Mouse (Mus musculus): ENCODE data around the gene Map3k14. TPM values are rescaled to one million over a fixed set of nuclear protein-coding genes. Genes with fewer than 3 reads are reported as not detected.
"Not testable (repeated sequence)": the region's sequence is repeated elsewhere in the genome, so short reads cannot be mapped to it uniquely, and the experiment has no call there.

The Map3k14 gene
- polyA plus RNA-seq, 1 experiment from 2014 or later = 4.7 TPM

DNA sequence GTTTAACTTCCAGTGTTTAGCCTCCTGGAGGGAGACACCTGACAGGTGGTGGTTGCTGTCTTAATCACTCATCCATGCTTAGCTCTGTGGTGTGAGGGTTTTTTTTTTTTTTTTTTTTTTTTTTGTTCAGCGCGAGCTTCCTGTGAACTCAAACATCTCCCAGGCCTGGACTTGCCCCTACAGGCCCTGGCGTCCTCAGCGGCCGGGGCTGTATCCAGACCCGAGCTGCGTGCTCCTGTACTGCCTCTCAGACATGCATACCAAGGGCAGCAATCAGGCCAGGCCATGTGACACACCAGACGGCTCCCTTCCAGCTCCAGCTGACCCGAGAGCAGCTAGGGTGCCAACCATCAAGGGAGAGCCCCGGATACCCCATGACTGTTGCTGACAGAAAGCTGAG lies 30.4 kb downstream of the Map3k14 start:
- H3K27ac ChIP-seq = no peak overlapping the region
- peaks cover 36% of the 10 kb centered on the region for H3K36me3 ChIP-seq
- WGBS = 73% methylated on average over 10 of the region's 10 CpGs
- H3K9me3 ChIP-seq = no peaks in the 10 kb centered on the region
- no peak overlapping the region for H3K4me3 ChIP-seq
- H3K9ac ChIP-seq = no peak overlapping the region
- no peak for ATAC-seq (ENCODE audit: insufficient number of reproducible peaks, insufficient read depth, low FRiP score, low TSS enrichment)
- H3K4me1 ChIP-seq = peaks cover 8% of the 10 kb centered on the region; the same call in 1 of the 2 replicates
- H3K27me3 ChIP-seq = no peaks in the 10 kb centered on the region
- no peak overlapping the region for H3K4me2 ChIP-seq (replicated peaks)

DNA sequence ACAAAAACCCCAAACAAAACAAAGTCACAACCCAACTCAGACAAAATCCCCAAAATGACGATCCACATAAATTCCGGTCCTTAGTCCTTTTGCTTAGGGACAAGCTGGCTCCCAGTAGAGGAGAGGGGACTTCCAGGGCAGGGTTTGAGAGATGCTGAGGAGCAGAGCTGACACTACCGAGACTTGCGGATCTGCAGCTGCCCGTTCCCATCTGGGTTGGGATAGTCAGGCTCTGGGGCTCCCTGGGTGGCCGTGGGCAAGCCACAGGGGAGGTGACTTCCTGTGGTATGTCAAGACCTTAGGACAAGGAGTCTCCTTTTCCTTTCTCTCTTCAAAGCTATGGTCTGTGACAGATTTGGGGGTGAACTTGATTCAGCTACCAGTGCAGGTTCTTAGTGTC lies 30.8 kb downstream of the Map3k14 start:
- Histone ChIP-seq H3K36me3 (peaks cover 36% of the 10 kb centered on the region), H3K4me2 (replicated peaks) (no peak overlapping the region), H3K4me3 (no peak overlapping the region), H3K9me3 (no peaks in the 10 kb centered on the region), H3K4me1 (peaks cover 8% of the 10 kb centered on the region; the same call in 1 of the 2 replicates), H3K9ac (no peak overlapping the region), H3K27ac (no peak overlapping the region), H3K27me3 (no peaks in the 10 kb centered on the region)
- WGBS = 68% methylated on average over 6 of the region's 6 CpGs
- ATAC-seq (ENCODE audit: insufficient number of reproducible peaks, insufficient read depth, low FRiP score, low TSS enrichment) = no peak

DNA sequence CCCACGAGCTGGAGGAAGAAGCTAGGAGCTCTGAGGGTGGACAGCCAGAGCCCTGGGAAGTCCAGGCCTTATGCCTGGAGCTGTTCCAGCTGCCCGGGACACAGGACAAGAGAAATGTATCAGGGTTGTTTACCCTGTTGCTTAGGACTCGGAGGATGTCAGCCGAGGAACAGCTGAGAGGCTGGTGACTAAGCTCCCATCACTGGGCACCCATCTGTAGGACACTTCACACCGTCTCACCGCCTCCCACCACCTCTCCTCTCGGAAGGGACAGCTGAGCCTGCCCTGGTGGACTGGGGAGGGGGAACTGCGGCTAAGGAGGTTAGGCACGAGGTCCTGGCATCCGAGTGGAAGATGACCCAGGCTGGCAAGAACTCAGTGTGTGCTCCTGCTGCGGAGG lies 31.6 kb downstream of the Map3k14 start:
- 70% methylated on average over 11 of the region's 11 CpGs for WGBS
- no peak for ATAC-seq (ENCODE audit: insufficient number of reproducible peaks, insufficient read depth, low FRiP score, low TSS enrichment)
- H3K27ac ChIP-seq = no peak overlapping the region

DNA sequence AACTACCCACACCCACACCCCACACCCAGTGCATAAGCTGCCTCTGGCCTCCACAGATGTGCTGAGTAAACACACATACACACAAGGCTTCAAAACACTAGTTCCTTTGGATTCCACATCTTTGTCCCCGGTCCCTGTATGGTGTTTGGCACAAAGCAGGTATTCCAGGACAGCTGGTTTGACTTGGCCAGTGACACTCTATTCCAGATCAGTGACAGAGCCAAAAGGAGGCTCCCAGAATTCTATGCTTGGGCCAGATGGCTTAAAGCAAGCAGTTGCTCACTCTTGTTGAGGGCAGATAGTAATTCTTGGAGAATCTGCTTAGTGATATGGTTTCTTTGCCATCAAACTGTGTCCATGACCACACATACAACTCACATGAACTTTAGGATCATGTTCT lies 32.8 kb downstream of the Map3k14 start:
- Histone ChIP-seq H3K27me3 (no peaks in the 10 kb centered on the region), H3K36me3 (peaks cover 41% of the 10 kb centered on the region), H3K4me2 (replicated peaks) (no peak overlapping the region), H3K4me1 (peaks cover 8% of the 10 kb centered on the region; the same call in 1 of the 2 replicates), H3K27ac (no peak overlapping the region), H3K9me3 (no peaks in the 10 kb centered on the region), H3K9ac (0 out of 2 replicates have a peak overlapping the region, but pooled peaks have one; percentile 13), H3K4me3 (no peak overlapping the region)
- ATAC-seq (ENCODE audit: insufficient number of reproducible peaks, insufficient read depth, low FRiP score, low TSS enrichment) = no peak
- 74% methylated on average over 1 of the region's 1 CpGs for WGBS

More for the DNA sequence above, 31.6 kb downstream of the Map3k14 start:
- H3K4me1 ChIP-seq = peaks cover 8% of the 10 kb centered on the region; the same call in 1 of the 2 replicates
- no peak overlapping the region for H3K4me2 ChIP-seq (replicated peaks)
- no peaks in the 10 kb centered on the region for H3K27me3 ChIP-seq
- H3K36me3 ChIP-seq = peaks cover 36% of the 10 kb centered on the region
- no peak overlapping the region for H3K9ac ChIP-seq
- no peak overlapping the region for H3K4me3 ChIP-seq
- no peaks in the 10 kb centered on the region for H3K9me3 ChIP-seq

DNA sequence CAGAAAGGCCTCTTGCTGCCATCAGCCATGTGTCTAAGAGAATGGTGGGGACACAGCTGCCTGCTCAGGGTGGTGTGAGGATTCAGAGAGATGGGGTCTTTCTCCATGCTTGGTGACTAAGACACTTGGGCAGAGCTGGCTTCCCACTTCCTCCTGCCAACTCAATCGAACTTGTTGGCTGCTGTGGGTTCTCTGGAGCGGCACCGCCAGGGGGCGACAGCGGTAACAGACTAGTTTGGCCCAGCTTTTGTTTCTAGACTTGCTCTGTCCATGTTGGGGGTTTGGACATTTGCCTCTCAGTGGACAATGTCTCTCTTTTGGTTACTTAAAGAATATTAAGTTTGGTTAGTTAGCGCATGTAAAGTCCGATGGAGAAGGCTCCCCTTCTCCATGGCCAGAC lies 34.3 kb downstream of the Map3k14 start:
- no peak overlapping the region for H3K4me2 ChIP-seq (replicated peaks)
- H3K4me3 ChIP-seq = no peak overlapping the region
- H3K27ac ChIP-seq = no peak overlapping the region
- H3K27me3 ChIP-seq = no peaks in the 10 kb centered on the region
- no peak overlapping the region for H3K9ac ChIP-seq
- ATAC-seq (ENCODE audit: insufficient number of reproducible peaks, insufficient read depth, low FRiP score, low TSS enrichment) = no peak
- peaks cover 37% of the 10 kb centered on the region for H3K36me3 ChIP-seq
- 34% methylated on average over 7 of the region's 7 CpGs for WGBS
- no peaks in the 10 kb centered on the region for H3K9me3 ChIP-seq
- H3K4me1 ChIP-seq = peaks cover 8% of the 10 kb centered on the region; the same call in 1 of the 2 replicates

DNA sequence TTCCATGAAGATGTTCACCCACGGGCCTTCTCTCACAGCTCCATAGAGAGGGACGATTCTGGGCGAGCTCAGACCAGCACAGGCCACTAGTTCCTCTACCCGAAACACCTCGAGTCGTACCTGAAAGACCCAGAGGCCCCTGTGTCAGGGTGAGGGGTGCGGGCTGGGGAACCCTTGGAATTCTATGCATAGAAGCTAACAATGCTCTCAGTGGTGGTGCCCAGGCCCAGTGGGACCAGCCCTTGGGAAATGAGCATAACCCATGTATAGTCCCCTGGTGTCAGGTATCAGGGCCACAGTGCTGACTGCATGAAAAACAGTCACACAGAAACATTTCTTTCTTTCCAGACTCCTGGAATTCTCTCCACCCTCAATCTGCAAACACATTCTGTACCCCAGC lies 35.9 kb downstream of the Map3k14 start:
- no peak overlapping the region for H3K4me3 ChIP-seq

DNA sequence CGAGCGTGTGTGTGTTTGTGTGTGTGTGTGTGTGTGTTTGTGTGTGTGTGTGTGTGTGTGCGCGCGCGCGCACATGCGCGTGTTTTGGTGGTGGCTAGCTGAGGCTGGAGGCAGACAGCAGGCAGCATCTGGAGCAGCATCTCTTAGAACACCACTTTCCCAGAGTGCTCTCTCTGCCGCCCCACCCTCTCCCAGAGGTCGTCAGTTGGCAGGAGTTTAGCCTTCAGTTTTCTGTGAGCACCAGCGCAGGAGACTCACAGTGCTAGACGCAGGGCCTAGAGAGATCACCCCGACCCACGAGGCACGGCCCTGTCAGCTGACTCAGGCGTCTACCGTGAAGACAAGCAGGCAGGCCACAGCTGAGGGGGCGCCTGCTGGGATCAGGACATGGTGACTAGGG lies 36.6 kb downstream of the Map3k14 start:
- Histone ChIP-seq H3K4me3 (no peak overlapping the region), H3K4me1 (peaks cover 8% of the 10 kb centered on the region; the same call in 1 of the 2 replicates), H3K36me3 (peaks cover 38% of the 10 kb centered on the region), H3K9ac (no peak overlapping the region), H3K4me2 (replicated peaks) (no peak overlapping the region), H3K27me3 (no peaks in the 10 kb centered on the region), H3K27ac (no peak overlapping the region), H3K9me3 (no peaks in the 10 kb centered on the region)
- 87% methylated on average over 19 of the region's 19 CpGs for WGBS
- ATAC-seq (ENCODE audit: insufficient number of reproducible peaks, insufficient read depth, low FRiP score, low TSS enrichment) = no peak

More for the DNA sequence above, 35.9 kb downstream of the Map3k14 start:
- Histone ChIP-seq H3K4me2 (replicated peaks) (no peak overlapping the region), H3K27me3 (no peaks in the 10 kb centered on the region), H3K4me1 (peaks cover 8% of the 10 kb centered on the region; the same call in 1 of the 2 replicates), H3K36me3 (peaks cover 36% of the 10 kb centered on the region), H3K9me3 (no peaks in the 10 kb centered on the region), H3K27ac (no peak overlapping the region), H3K9ac (no peak overlapping the region)
- WGBS = 96% methylated on average over 7 of the region's 7 CpGs
- no peak for ATAC-seq (ENCODE audit: insufficient number of reproducible peaks, insufficient read depth, low FRiP score, low TSS enrichment)

DNA sequence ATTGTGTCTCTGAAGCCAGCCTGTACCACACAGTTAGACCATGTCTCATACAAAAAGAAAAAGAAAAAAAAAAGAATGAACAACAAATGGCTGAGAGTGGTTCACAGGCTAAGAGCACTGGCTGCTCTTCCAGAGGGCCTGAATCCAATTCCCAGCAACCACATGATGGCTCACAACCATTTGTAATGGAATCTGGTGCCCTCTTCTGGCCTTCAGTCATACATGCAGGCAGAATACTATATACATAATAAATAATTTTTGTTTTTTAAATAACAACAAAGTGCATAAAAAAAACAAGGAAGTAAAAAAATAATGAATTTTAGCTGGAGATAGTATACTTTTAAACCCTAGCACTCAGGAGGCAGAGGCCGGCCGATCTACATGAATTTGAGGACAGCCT lies 37.7 kb downstream of the Map3k14 start:
- H3K9ac ChIP-seq = no peak overlapping the region
- no peak overlapping the region for H3K27ac ChIP-seq
- 97% methylated on average over 2 of the region's 2 CpGs for WGBS
- no peaks in the 10 kb centered on the region for H3K9me3 ChIP-seq
- H3K4me2 ChIP-seq (replicated peaks) = no peak overlapping the region
- H3K4me3 ChIP-seq = no peak overlapping the region
- ATAC-seq (ENCODE audit: insufficient number of reproducible peaks, insufficient read depth, low FRiP score, low TSS enrichment) = no peak
- peaks cover 14% of the 10 kb centered on the region; the same call in 1 of the 2 replicates for H3K4me1 ChIP-seq
- peaks cover 43% of the 10 kb centered on the region for H3K36me3 ChIP-seq
- no peaks in the 10 kb centered on the region for H3K27me3 ChIP-seq

DNA sequence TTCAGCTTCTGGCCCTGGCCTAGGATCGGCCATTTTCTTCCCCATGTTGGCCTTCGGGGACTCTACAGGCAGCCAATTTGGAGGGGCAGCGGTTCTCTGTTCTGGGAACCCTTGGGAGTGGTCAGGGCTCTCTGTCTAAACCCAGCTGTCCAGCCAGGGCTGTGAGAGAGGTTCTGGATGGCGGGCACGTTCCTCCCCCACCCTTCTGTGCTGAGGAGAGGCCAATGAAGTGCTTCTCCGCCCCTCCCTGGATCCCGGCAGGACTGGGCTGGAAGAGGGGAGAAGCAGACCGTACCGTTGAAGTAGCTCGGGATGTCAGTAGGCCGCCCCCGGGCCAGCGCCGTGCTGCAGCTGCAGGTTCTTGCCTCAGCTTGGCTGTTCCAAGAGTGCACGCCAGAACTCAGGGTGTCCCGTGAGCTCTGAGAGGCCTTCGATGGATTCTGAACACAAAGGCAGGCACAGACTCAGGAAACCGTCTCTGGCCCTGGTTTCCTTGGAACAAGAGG lies 43.3 kb downstream of the Map3k14 start:
- no peaks in the 10 kb centered on the region for H3K9me3 ChIP-seq
- H3K9ac ChIP-seq = no peak overlapping the region
- no peak overlapping the region for H3K27ac ChIP-seq
- ATAC-seq (ENCODE audit: insufficient number of reproducible peaks, insufficient read depth, low FRiP score, low TSS enrichment) = no peak
- H3K4me1 ChIP-seq = peaks cover 6% of the 10 kb centered on the region; the same call in 1 of the 2 replicates
- peaks cover 5% of the 10 kb centered on the region; the same call in 1 of the 2 replicates for H3K27me3 ChIP-seq
- 61% methylated on average over 18 of the region's 18 CpGs for WGBS
- peaks cover 52% of the 10 kb centered on the region for H3K36me3 ChIP-seq
- no peak overlapping the region for H3K4me2 ChIP-seq (replicated peaks)
- no peak overlapping the region for H3K4me3 ChIP-seq

DNA sequence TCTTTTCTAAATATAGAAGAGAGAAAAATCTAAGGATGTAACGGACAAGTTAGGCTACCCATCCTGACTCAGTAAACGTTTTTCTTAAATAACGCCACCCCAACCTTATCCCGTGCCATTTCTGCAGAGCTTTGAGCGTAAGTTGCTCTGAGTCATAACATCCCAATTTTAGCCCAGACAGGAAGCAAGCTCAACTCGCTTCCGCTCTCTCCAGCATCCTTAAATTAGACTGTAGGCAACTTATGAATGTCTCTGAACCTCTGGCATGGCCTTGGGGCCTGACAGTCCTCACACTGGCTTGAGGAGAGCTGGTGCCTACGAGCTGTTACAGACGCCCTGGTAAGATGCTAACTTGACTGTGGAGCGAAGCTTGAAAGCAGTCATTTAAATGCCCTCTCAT lies 43.8 kb downstream of the Map3k14 start:
- Histone ChIP-seq H3K27me3 (peaks cover 6% of the 10 kb centered on the region; the same call in 1 of the 2 replicates), H3K36me3 (peaks cover 47% of the 10 kb centered on the region), H3K4me3 (no peak overlapping the region), H3K4me2 (replicated peaks) (no peak overlapping the region), H3K9ac (no peak overlapping the region), H3K9me3 (no peaks in the 10 kb centered on the region), H3K27ac (no peak overlapping the region), H3K4me1 (peaks cover 8% of the 10 kb centered on the region)
- WGBS = 87% methylated on average over 10 of the region's 10 CpGs
- ATAC-seq (ENCODE audit: insufficient number of reproducible peaks, insufficient read depth, low FRiP score, low TSS enrichment) = no peak

DNA sequence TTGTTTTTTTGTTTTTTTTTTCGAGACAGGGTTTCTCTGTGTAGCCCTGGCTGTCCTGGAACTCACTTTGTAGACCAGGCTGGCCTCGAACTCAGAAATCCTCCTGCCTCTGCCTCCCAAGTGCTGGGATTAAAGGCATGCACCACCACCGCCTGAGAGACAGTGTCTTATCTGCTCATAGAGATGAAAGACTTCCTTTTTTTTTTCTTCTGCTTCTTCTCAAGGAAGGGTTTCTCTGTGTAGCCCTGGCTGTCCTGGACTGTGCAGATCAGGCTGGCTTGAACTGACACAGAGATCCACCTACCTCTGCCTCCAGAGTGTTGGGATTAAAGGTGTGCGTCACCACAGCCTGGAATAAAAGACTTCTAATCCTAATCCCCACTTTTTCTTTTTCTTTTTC lies 44.6 kb downstream of the Map3k14 start:
- not testable (repeated sequence) for H3K9me3 ChIP-seq; H3K4me3 ChIP-seq; ATAC-seq (ENCODE audit: insufficient number of reproducible peaks, insufficient read depth, low FRiP score, low TSS enrichment); H3K9ac ChIP-seq; H3K4me2 ChIP-seq (replicated peaks); H3K27me3 ChIP-seq; H3K27ac ChIP-seq
- H3K36me3 ChIP-seq = peaks cover 46% of the 10 kb centered on the region
- H3K4me1 ChIP-seq = peaks cover 12% of the 10 kb centered on the region
- WGBS = 84% methylated on average over 4 of the region's 4 CpGs

DNA sequence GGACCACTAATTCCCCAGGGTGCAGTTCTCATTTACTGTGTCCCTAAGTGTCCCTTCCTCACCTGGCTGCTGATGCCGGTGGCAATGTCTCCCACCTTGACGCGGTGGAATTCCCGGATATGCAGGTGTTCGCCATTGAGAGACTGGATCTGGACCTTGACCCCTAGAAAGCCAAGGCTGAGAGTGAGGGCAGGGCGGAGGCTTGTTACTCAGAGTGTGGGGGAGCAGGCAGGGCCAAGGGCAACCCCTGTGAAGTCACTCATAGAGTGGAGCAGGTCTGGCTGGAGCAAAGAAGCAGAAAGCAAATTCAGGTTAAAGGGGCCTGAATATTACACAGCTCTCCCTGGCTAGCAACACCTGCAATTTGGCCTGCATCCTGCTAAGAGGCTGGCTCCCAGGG lies 45.8 kb downstream of the Map3k14 start:
- Histone ChIP-seq H3K27me3 (peaks cover 6% of the 10 kb centered on the region; the same call in 1 of the 2 replicates), H3K36me3 (peaks cover 37% of the 10 kb centered on the region), H3K4me3 (no peak overlapping the region), H3K4me1 (peaks cover 12% of the 10 kb centered on the region), H3K9ac (no peak overlapping the region), H3K27ac (no peak overlapping the region), H3K4me2 (replicated peaks) (no peak overlapping the region), H3K9me3 (no peaks in the 10 kb centered on the region)
- no peak for ATAC-seq (ENCODE audit: insufficient number of reproducible peaks, insufficient read depth, low FRiP score, low TSS enrichment)
- 88% methylated on average over 6 of the region's 6 CpGs for WGBS
